Mouse (Mus musculus) ES-Bruce4 (cell line): Measurements from ENCODE around the gene Entpd1. TPM values are rescaled to one million over a fixed set of nuclear protein-coding genes. Genes with fewer than 3 reads are reported as not detected.
"Not testable (repeated sequence)": the region's sequence is repeated elsewhere in the genome, so short reads cannot be mapped to it uniquely, and the experiment has no call there.

ENCODE experiments used
- H3K27ac ChIP-seq: 2 replicates; pipeline ENCODE4 v1.5.1; 2012; ENCODE audit warnings: low read length, inconsistent platforms; ENCODE audit not compliant: insufficient read depth
- H3K27me3 ChIP-seq: 2 replicates; pipeline ENCODE4 v1.6.1; 2012; ENCODE audit warnings: mild to moderate bottlenecking, low read length, inconsistent platforms; ENCODE audit not compliant: control insufficient read depth, poor library complexity, insufficient read depth, severe bottlenecking
- H3K36me3 ChIP-seq: 2 replicates; pipeline ENCODE4 v1.6.1; 2012; ENCODE audit warnings: inconsistent platforms, mild to moderate bottlenecking, low read length, moderate library complexity; ENCODE audit not compliant: control insufficient read depth, poor library complexity, insufficient read depth, severe bottlenecking
- H3K4me1 ChIP-seq: one replicate; pipeline ENCODE4 v1.8.1; 2011; ENCODE audit warnings: low read length; ENCODE audit not compliant: control insufficient read depth, insufficient read depth
- H3K4me3 ChIP-seq: 2 replicates; pipeline ENCODE4 v1.5.1; 2011; ENCODE audit warnings: low read depth, mild to moderate bottlenecking, low read length
- H3K9ac ChIP-seq: 2 replicates; pipeline ENCODE4 v1.6.1; 2012; ENCODE audit warnings: low read depth, mild to moderate bottlenecking, inconsistent platforms; ENCODE audit not compliant: poor library complexity, severe bottlenecking
- H3K9me3 ChIP-seq: replicated peaks from 2 replicates; pipeline ENCODE4 v1.6.1; 2012; ENCODE audit warnings: mild to moderate bottlenecking, low read length, inconsistent platforms; ENCODE audit not compliant: control insufficient read depth, poor library complexity, insufficient read depth, severe bottlenecking
- CTCF ChIP-seq: IDR thresholded peaks from one replicate; pipeline ENCODE4 v1.8.1; 2011; ENCODE audit warnings: low read depth, low read length
- EP300 ChIP-seq: IDR thresholded peaks from 2 replicates; pipeline ENCODE4 v1.6.1; 2011; ENCODE audit warnings: low read depth, low read length; ENCODE audit not compliant: insufficient read depth
- POLR2A ChIP-seq: IDR thresholded peaks from one replicate; pipeline ENCODE4 v1.8.1; 2011; ENCODE audit warnings: low read length; ENCODE audit not compliant: insufficient read depth
- polyA plus RNA-seq: library from polyadenylated mRNA; stranded (reverse); fragments of >200 nt; gene quantifications from 2 replicates; pipeline ENCODE4 v1.2.4, GENCODE M21; 2011; ENCODE audit warnings: low read depth; ENCODE audit not compliant: missing spikeins, insufficient read depth, insufficient read length

The Entpd1 gene
- polyA plus RNA-seq, 1 experiment: not detected

GRCm38 (mm10) chr19:40616021-40616420 is 3.9 kb downstream of the Entpd1 start:
- H3K9ac ChIP-seq: no peak overlapping the region
- H3K4me3 ChIP-seq: no peak overlapping the region
- H3K27ac ChIP-seq: no peak overlapping the region
- no peaks in the 10 kb centered on the region for H3K36me3 ChIP-seq
- H3K4me1 ChIP-seq: no peaks in the 10 kb centered on the region
- no peaks in the 10 kb centered on the region; the same call in 1 of the 2 replicates for H3K27me3 ChIP-seq
- TF ChIP-seq CTCF: no peak
- TF ChIP-seq POLR2A: no peak
- no peak for TF ChIP-seq EP300
- H3K9me3 ChIP-seq: no peaks in the 10 kb centered on the region

- H3K4me1 ChIP-seq: not testable (repeated sequence)
Observed at GRCm38 (mm10) chr19:40621616-40622015, 9.4 kb downstream of the Entpd1 start.

GRCm38 (mm10) chr19:40625935-40626334 is 13.8 kb downstream of the Entpd1 start:
- Histone ChIP-seq H3K9ac (no peak overlapping the region), H3K9me3 (no peaks in the 10 kb centered on the region), H3K27ac (no peak overlapping the region), H3K36me3 (no peaks in the 10 kb centered on the region), H3K4me1 (no peaks in the 10 kb centered on the region), H3K4me3 (no peak overlapping the region), H3K27me3 (no peaks in the 10 kb centered on the region)
- TF ChIP-seq CTCF (no peak), EP300 (no peak), POLR2A (no peak)

More at GRCm38 (mm10) chr19:40621616-40622015, 9.4 kb downstream of the Entpd1 start:
- not testable (repeated sequence) for H3K9me3 ChIP-seq, H3K36me3 ChIP-seq, H3K27me3 ChIP-seq, H3K4me3 ChIP-seq, H3K27ac ChIP-seq, H3K9ac ChIP-seq

- H3K27ac ChIP-seq: no peak overlapping the region
- no peaks in the 10 kb centered on the region for H3K9me3 ChIP-seq
- TF ChIP-seq POLR2A (no peak), EP300 (no peak), CTCF (no peak)
- H3K9ac ChIP-seq: no peak overlapping the region
- no peaks in the 10 kb centered on the region for H3K4me1 ChIP-seq
- H3K27me3 ChIP-seq: no peaks in the 10 kb centered on the region; the same call in 1 of the 2 replicates
- no peaks in the 10 kb centered on the region for H3K36me3 ChIP-seq
- no peak overlapping the region for H3K4me3 ChIP-seq
Observed at GRCm38 (mm10) chr19:40628950-40629349, 16.8 kb downstream of the Entpd1 start.

GRCm38 (mm10) chr19:40630096-40630495 is 17.9 kb downstream of the Entpd1 start:
- TF ChIP-seq EP300 (no peak), POLR2A (no peak), CTCF (no peak)
- no peak overlapping the region for H3K27ac ChIP-seq

GRCm38 (mm10) chr19:40630606-40631005 is 18.4 kb downstream of the Entpd1 start:
- H3K27me3 ChIP-seq: no peaks in the 10 kb centered on the region; the same call in 1 of the 2 replicates

More at GRCm38 (mm10) chr19:40630096-40630495, 17.9 kb downstream of the Entpd1 start:
- Histone ChIP-seq H3K9me3 (no peaks in the 10 kb centered on the region), H3K9ac (no peak overlapping the region), H3K4me3 (no peak overlapping the region), H3K4me1 (no peaks in the 10 kb centered on the region), H3K27me3 (no peaks in the 10 kb centered on the region; the same call in 1 of the 2 replicates), H3K36me3 (no peaks in the 10 kb centered on the region)

GRCm38 (mm10) chr19:40632193-40632592 is 20.0 kb downstream of the Entpd1 start:
- TF ChIP-seq EP300 (no peak), CTCF (no peak), POLR2A (no peak)
- H3K4me3 ChIP-seq: no peak overlapping the region
- no peaks in the 10 kb centered on the region; the same call in 1 of the 2 replicates for H3K27me3 ChIP-seq
- no peaks in the 10 kb centered on the region for H3K36me3 ChIP-seq
- no peak overlapping the region for H3K9ac ChIP-seq
- no peaks in the 10 kb centered on the region for H3K9me3 ChIP-seq
- H3K27ac ChIP-seq: no peak overlapping the region
- H3K4me1 ChIP-seq: no peaks in the 10 kb centered on the region

More at GRCm38 (mm10) chr19:40630606-40631005, 18.4 kb downstream of the Entpd1 start:
- H3K36me3 ChIP-seq: no peaks in the 10 kb centered on the region
- no peak for TF ChIP-seq CTCF
- no peak for TF ChIP-seq EP300
- no peak for TF ChIP-seq POLR2A
- H3K4me3 ChIP-seq: no peak overlapping the region
- no peaks in the 10 kb centered on the region for H3K9me3 ChIP-seq
- H3K4me1 ChIP-seq: no peaks in the 10 kb centered on the region
- no peak overlapping the region for H3K27ac ChIP-seq
- no peak overlapping the region for H3K9ac ChIP-seq
